Mouse (Mus musculus): ENCODE measurements around the gene Defb35.
"Not testable (repeated sequence)": the region's sequence is repeated elsewhere in the genome, so short reads cannot be mapped to it uniquely, and the experiment has no call there.

The Defb35 gene

GRCm38 (mm10) chr8:21938052-21938451 is at the start of gene Defb35:
TSS of gene Defb35 (plus strand) at chr8:21938352.
- not testable (repeated sequence) for DNase-seq (ENCODE audit: low read depth, low spot score)

- not testable (repeated sequence) for DNase-seq (ENCODE audit: low read depth, low spot score)
Measured at GRCm38 (mm10) chr8:21906290-21906689, 31.9 kb upstream of the Defb35 start, which contains the start of gene Defb11. TSS of gene Defb11 (minus strand) at chr8:21906412.

- no peak for DNase-seq (ENCODE audit: low read depth, low spot score)
Measured at GRCm38 (mm10) chr8:21911931-21912330, 26.2 kb upstream of the Defb35 start.

GRCm38 (mm10) chr8:21912554-21912953 is 25.6 kb upstream of the Defb35 start:
- no peak for DNase-seq (ENCODE audit: low read depth, low spot score)

- no peak for DNase-seq (ENCODE audit: low read depth, low spot score)
Measured at GRCm38 (mm10) chr8:21915625-21916024, 22.5 kb upstream of the Defb35 start.

GRCm38 (mm10) chr8:21930754-21931153 is 7.4 kb upstream of the Defb35 start:
- not testable (repeated sequence) for DNase-seq (ENCODE audit: low read depth, low spot score)

GRCm38 (mm10) chr8:21932610-21933009 is 5.5 kb upstream of the Defb35 start, which contains the start of gene Defb15:
TSS of gene Defb15 (minus strand) at chr8:21932710.
- DNase-seq (ENCODE audit: low read depth, low spot score) = no peak

- DNase-seq (ENCODE audit: low read depth, low spot score) = no peak
Measured at GRCm38 (mm10) chr8:21946462-21946861, 8.3 kb downstream of the Defb35 start, which contains the start of gene Defb13. TSS of gene Defb13 (plus strand) at chr8:21946762.

- no peak for DNase-seq (ENCODE audit: low read depth, low spot score)
Measured at GRCm38 (mm10) chr8:21947311-21948017, 9.3 kb downstream of the Defb35 start.

- peak; percentile 71 for DNase-seq (ENCODE audit: low read depth, low spot score)
Measured at GRCm38 (mm10) chr8:21955321-21955720, 17.2 kb downstream of the Defb35 start.

- DNase-seq (ENCODE audit: low read depth, low spot score) = no peak
Measured at GRCm38 (mm10) chr8:21956336-21956735, 18.2 kb downstream of the Defb35 start.

- DNase-seq (ENCODE audit: low read depth, low spot score) = no peak
Measured at GRCm38 (mm10) chr8:21958414-21958813, 20.3 kb downstream of the Defb35 start, which contains the start of gene Fam90a1a. TSS of gene Fam90a1a (plus strand) at chr8:21958714.

GRCm38 (mm10) chr8:21966646-21967045 is 28.5 kb downstream of the Defb35 start:
- DNase-seq (ENCODE audit: low read depth, low spot score) = no peak

GRCm38 (mm10) chr8:21969475-21969874 is 31.3 kb downstream of the Defb35 start, which contains the start of gene Ccdc70:
TSS of gene Ccdc70 (plus strand) at chr8:21969775.
- DNase-seq (ENCODE audit: low read depth, low spot score) = no peak

GRCm38 (mm10) chr8:21978193-21978592 is 40.0 kb downstream of the Defb35 start:
- no peak for DNase-seq (ENCODE audit: low read depth, low spot score)

GRCm38 (mm10) chr8:21981664-21982337 is 43.6 kb downstream of the Defb35 start:
- peak; percentile 27 for DNase-seq (ENCODE audit: low read depth, low spot score)

Measured in 3T3-L1 (cell line).